ENCODE assay signal across 9 mouse cellular contexts in the genomic region with DNA sequence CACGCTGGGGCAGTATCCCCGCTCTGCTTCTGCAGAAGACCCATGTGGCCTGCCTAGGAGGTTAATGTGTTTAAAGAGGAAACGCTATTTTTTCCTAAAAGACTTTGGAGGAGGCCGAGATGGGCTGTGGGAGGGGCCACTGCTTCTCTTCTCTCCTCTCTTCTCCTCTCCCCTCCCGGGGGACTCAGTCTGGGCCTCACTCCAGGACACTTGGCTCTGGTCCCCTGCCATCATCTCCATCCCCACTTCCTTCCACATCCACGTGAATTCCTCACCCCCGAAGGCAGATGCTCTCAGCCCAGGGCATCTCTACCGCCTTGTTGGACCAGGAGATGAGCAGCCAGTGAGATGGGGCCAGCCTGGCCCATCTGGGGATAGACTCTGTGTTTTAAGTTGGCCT.
DNase-seq lines count a peak whose midpoint lies in the region; ATAC-seq lines count a peak whose summit lies in the region.
"Had no signal": no experiment of that assay in that cellular context is flagged by ENCODE, and none has a peak within 500 bp of the region (broad histone marks: within the 10 kb centered on the region; RNA-seq: fewer than 3 reads in every experiment).

No protein-coding gene starts in this region.

- no peak for DNase-seq in embryonic facial prominence, embryonic 10.5 days (ENCODE audit: low spot score)
- DNase-seq in right cerebral cortex, postnatal 10 days (ENCODE audit: low spot score in 2 of 2) = peak; percentile 67 to 75
- DNase-seq in right cerebral cortex, postnatal 36 days (ENCODE audit: low spot score in 2 of 2) = no peak
- peak; percentile 86 for DNase-seq in heart, postnatal 4 days
- DNase-seq in lung, postnatal 4 days = peak; percentile 65 to 82
- no peak for DNase-seq in cerebellum, adult 11-12 months
- DNase-seq in c-Kit-positive CD71-positive TER-119-positive erythroid progenitor cells, embryonic 14.5 days (ENCODE audit: low spot score) = no peak

- 49% methylated on average over 8 of the region's 8 CpGs for WGBS in embryonic facial prominence, embryonic 13.5 days
- WGBS in embryonic facial prominence, embryonic 10.5 days = 70% methylated on average over 8 of the region's 8 CpGs

- H3K9ac ChIP-seq in embryonic facial prominence, embryonic 13.5 days = peak overlapping the region; percentile 4; the same call in 1 of the 2 replicates
- H3K9ac ChIP-seq: hindbrain, embryonic 15.5 days had no signal

- H3K4me3 ChIP-seq in embryonic facial prominence, embryonic 13.5 days = no peak overlapping the region
- H3K4me3 ChIP-seq in embryonic facial prominence, embryonic 10.5 days = no peak overlapping the region
- H3K4me3 ChIP-seq: hindbrain, embryonic 15.5 days had no signal

- H3K4me2 ChIP-seq in embryonic facial prominence, embryonic 13.5 days = no peak overlapping the region
- H3K4me2 ChIP-seq: hindbrain, embryonic 15.5 days had no signal

- H3K27ac ChIP-seq in embryonic facial prominence, embryonic 13.5 days = peak overlapping the region; percentile 74; the same call in 1 of the 2 replicates
- H3K27ac ChIP-seq in embryonic facial prominence, embryonic 10.5 days (replicated peaks) = no peak overlapping the region
- H3K27ac ChIP-seq: hindbrain, embryonic 15.5 days had no signal

- no peaks in the 10 kb centered on the region for H3K27me3 ChIP-seq in embryonic facial prominence, embryonic 13.5 days
- 0 out of 2 replicates have a peak, but pooled peaks cover 9% of the 10 kb centered on the region for H3K27me3 ChIP-seq in embryonic facial prominence, embryonic 10.5 days (replicated peaks; ENCODE audit: low read depth, poor library complexity, severe bottlenecking)
- H3K27me3 ChIP-seq: hindbrain, embryonic 15.5 days had no signal

- peaks cover 49% of the 10 kb centered on the region for H3K4me1 ChIP-seq in embryonic facial prominence, embryonic 13.5 days
- peaks cover 38% of the 10 kb centered on the region for H3K4me1 ChIP-seq in embryonic facial prominence, embryonic 10.5 days

- H3K36me3 ChIP-seq in embryonic facial prominence, embryonic 13.5 days = no peaks in the 10 kb centered on the region
- no peaks in the 10 kb centered on the region for H3K36me3 ChIP-seq in embryonic facial prominence, embryonic 10.5 days (replicated peaks)
- H3K36me3 ChIP-seq: hindbrain, embryonic 15.5 days had no signal

- ATAC-seq in embryonic facial prominence, embryonic 13.5 days (ENCODE audit: insufficient number of reproducible peaks, insufficient read depth, low FRiP score, low TSS enrichment, low read depth) = no peak

- no peaks in the 10 kb centered on the region for H3K9me3 ChIP-seq in embryonic facial prominence, embryonic 13.5 days
- H3K9me3 ChIP-seq in embryonic facial prominence, embryonic 10.5 days = no peaks in the 10 kb centered on the region
- H3K9me3 ChIP-seq: hindbrain, embryonic 15.5 days had no signal

Comparison
In these comparisons a context has a peak if more than half of its experiments do, and no peak if none do; other contexts are left out.
1. DNase-seq: peak in right cerebral cortex, postnatal 10 days (2 of 2), heart, postnatal 4 days (single experiment) and lung, postnatal 4 days (2 of 2); none in embryonic facial prominence, embryonic 10.5 days (single experiment), right cerebral cortex, postnatal 36 days (0 of 2), cerebellum, adult 11-12 months (single experiment) and c-Kit-positive CD71-positive TER-119-positive erythroid progenitor cells, embryonic 14.5 days (single experiment).